In the genomic region with DNA sequence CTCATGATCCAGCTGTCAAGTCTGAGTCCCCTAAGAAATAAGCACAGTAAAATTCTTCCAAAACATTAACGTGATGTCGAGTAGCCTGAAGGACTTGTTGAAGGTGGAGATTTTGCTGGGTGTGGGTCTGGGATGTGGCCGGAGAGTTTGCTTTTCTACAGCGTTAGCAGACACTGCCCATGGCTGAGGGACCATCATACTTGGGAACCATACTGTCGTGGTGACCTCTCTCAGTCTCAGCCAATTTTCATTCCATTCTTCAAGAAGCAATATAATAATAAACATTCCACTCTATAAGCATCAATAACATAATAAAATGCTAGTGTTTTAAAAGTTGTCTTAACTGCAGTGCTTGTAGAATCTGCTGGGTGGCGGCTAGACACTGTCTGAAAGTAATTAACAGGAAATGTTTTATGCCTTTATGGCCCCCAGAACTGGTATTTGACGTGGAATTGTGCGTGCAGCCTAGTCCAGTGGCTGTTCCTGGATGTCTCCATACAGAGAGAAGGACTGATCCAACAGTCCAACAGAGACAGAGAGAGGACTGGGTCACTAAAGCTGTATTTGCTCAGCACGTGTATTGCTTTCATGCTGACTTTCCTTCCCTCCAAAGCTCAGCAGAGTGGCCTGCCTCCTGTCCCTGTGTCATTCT, we compare ENCODE assay signal across 29 mouse cellular contexts. TPM values are rescaled to one million over a fixed set of nuclear protein-coding genes. Genes with fewer than 3 reads are reported as not detected.
"Had no signal": no experiment of that assay in that cellular context is flagged by ENCODE, and none has a peak within 500 bp of the region (broad histone marks: within the 10 kb centered on the region; RNA-seq: fewer than 3 reads in every experiment).

No protein-coding gene starts in this region.

- H3K9ac ChIP-seq: heart, embryonic 12.5 days; hindbrain, embryonic 12.5 days; hindbrain, embryonic 14.5 days; limb, embryonic 12.5 days; liver, embryonic 13.5 days had no signal

- H3K4me3 ChIP-seq: gastrocnemius, adult 2 months; heart, embryonic 10.5 days; heart, embryonic 12.5 days; hindbrain, embryonic 10.5 days; hindbrain, embryonic 12.5 days; layer of hippocampus, adult 2 months; left cerebral cortex, adult 2 months; limb, embryonic 10.5 days; limb, embryonic 12.5 days; liver, embryonic 13.5 days had no signal

- H3K27ac ChIP-seq: gastrocnemius, adult 2 months; heart, embryonic 10.5 days; hindbrain, embryonic 10.5 days; hindbrain, embryonic 12.5 days; hindbrain, embryonic 14.5 days; layer of hippocampus, adult 2 months; left cerebral cortex, adult 2 months; limb, embryonic 10.5 days; limb, embryonic 12.5 days; liver, embryonic 13.5 days had no signal

- H3K9me3 ChIP-seq: heart, embryonic 10.5 days; heart, embryonic 12.5 days; hindbrain, embryonic 10.5 days; hindbrain, embryonic 12.5 days; limb, embryonic 10.5 days; limb, embryonic 12.5 days; liver, embryonic 13.5 days had no signal

- H3K4me1 ChIP-seq: hindbrain, embryonic 10.5 days; hindbrain, embryonic 12.5 days; limb, embryonic 12.5 days had no signal

- DNase-seq: gastrocnemius, adult 2 months; gastrocnemius, postnatal 10 days; gastrocnemius, postnatal 25 days; heart, adult 18-20 months; heart, postnatal 10 days; heart, postnatal 4 days; kidney, adult 18-20 months; kidney, adult 8-10 months; kidney, postnatal 10 days; kidney, postnatal 25 days; kidney, postnatal 4 days; liver; liver, embryonic 13.5 days had no signal

- H3K27me3 ChIP-seq: heart, embryonic 12.5 days; hindbrain, embryonic 12.5 days; limb, embryonic 12.5 days; liver, embryonic 13.5 days had no signal

- H3K36me3 ChIP-seq: heart, embryonic 10.5 days; heart, embryonic 12.5 days; hindbrain, embryonic 10.5 days; hindbrain, embryonic 12.5 days; limb, embryonic 10.5 days; limb, embryonic 12.5 days; liver, embryonic 13.5 days had no signal

- H3K4me2 ChIP-seq: heart, embryonic 12.5 days; hindbrain, embryonic 12.5 days; hindbrain, embryonic 14.5 days; limb, embryonic 12.5 days; liver, embryonic 11.5 days; liver, embryonic 13.5 days had no signal

- ATAC-seq: hindbrain, embryonic 16.5 days; inflammation-experienced regulatory T-cells, adult 6 months had no signal

RNA-seq across cellular contexts. Expression of a gene that starts 15.5 kb away (rescaled TPM):
- polyA plus RNA-seq: heart, embryonic 10.5 days; heart, embryonic 14.5 days; hindbrain, embryonic 10.5 days; hindbrain, embryonic 12.5 days; hindbrain, embryonic 14.5 days; inflammation-experienced regulatory T-cells, adult 6 months; kidney, embryonic 14.5 days; kidney, embryonic 16.5 days; limb, embryonic 10.5 days; limb, embryonic 12.5 days had no signal

RNA-seq across cellular contexts. Expression of a gene that starts 53.3 kb away (rescaled TPM):
- polyA plus RNA-seq: heart, embryonic 12.5 days; heart, embryonic 14.5 days; hindbrain, embryonic 12.5 days; inflammation-experienced regulatory T-cells, adult 6 months; kidney, embryonic 14.5 days; limb, embryonic 10.5 days; limb, embryonic 12.5 days; limb, embryonic 14.5 days had no signal
